Mouse (Mus musculus) intestine, embryonic 15.5 days (tissue): ENCODE measurements around the gene Tssk3. TPM values are rescaled to one million over a fixed set of nuclear protein-coding genes. Genes with fewer than 3 reads are reported as not detected.

Experiments used
- ATAC-seq: fragments of 200-750 bp; cut with Nextera tagmentation; 2 replicates; pipeline ENCODE4 v1.8.0; 2017; ENCODE audit warnings: moderate TSS enrichment, moderate library complexity
- H3K27ac ChIP-seq: fragments of 300-500 bp; sonication (generic); 2 replicates; pipeline ENCODE4 v1.5.1; 2015; ENCODE audit warnings: mild to moderate bottlenecking, inconsistent platforms
- H3K27me3 ChIP-seq: fragments of 300-500 bp; sonication (generic); replicated peaks from 2 replicates; pipeline ENCODE4 v1.6.1; 2015; ENCODE audit warnings: inconsistent platforms
- H3K36me3 ChIP-seq: fragments of 300-500 bp; sonication (generic); 2 replicates; pipeline ENCODE4 v1.6.1; 2015; ENCODE audit warnings: inconsistent platforms
- H3K4me1 ChIP-seq: fragments of 300-500 bp; sonication (generic); replicated peaks from 2 replicates; pipeline ENCODE4 v1.6.1; 2015; ENCODE audit warnings: inconsistent platforms
- H3K4me2 ChIP-seq: fragments of 300-500 bp; sonication (generic); replicated peaks from 2 replicates; pipeline ENCODE4 v1.6.1; 2015; ENCODE audit warnings: mild to moderate bottlenecking, inconsistent platforms
- H3K4me3 ChIP-seq: fragments of 300-500 bp; sonication (generic); replicated peaks from 2 replicates; pipeline ENCODE4 v1.5.1; 2015; ENCODE audit warnings: inconsistent platforms
- H3K9ac ChIP-seq: fragments of 300-500 bp; sonication (generic); 2 replicates; pipeline ENCODE4 v1.6.1; 2015; ENCODE audit warnings: inconsistent platforms
- H3K9me3 ChIP-seq: fragments of 300-500 bp; sonication (generic); 2 replicates; pipeline ENCODE4 v1.6.1; 2016; ENCODE audit warnings: inconsistent platforms
- WGBS: fragments of 180-500 bp; shearing (Covaris S2); methylation state at CpG from one replicate; pipeline ENCODE4 v1.1.7; 2015; 5-methylcytosine and 5-hydroxymethylcytosine counted together
- polyA plus RNA-seq: library from polyadenylated mRNA; unstranded; fragments of >200 nt; fragmentation: Nextera tagmentation; extraction: Ambion mirVana; gene quantifications from 2 replicates; pipeline ENCODE4 v1.2.1, GENCODE M21; 2015

Tssk3 gene
- polyA plus RNA-seq, 1 experiment from 2014 or later = not detected

DNA sequence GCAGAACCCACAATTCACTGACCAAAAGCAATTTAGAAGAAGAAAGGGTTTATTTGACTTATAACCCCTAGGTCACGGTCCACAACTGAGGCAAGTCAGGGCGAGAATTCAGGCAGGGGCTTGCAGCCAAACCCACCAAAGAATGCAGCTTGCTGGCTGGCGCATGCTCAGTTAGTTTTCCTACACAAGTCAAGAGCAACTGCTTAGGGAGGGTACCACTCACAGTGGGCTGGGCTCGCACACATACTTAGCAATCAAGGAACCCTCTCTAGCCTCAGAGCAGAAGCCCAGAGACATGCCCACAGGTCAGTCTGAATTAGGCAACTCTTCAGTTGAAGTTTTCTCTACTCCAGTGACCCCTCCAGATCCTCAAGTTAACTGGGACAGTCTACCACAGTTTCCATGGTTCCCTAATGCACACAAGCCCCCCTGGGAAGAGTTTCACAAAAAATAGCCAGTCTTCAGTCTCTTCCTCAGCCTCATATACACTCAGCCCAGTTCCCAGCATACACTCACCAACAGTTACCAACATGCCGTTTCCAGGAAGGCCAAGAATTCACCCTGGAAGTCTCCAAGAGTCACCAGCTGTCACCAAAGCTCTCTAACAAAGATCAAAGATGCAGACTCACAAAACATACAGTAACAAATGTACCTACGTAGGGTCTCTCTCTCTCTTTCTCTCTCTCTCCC, 20.0 kb upstream of the Tssk3 start:
- WGBS = 64% methylated on average over 6 of the region's 6 CpGs
- no peak overlapping the region for H3K9ac ChIP-seq
- no peak overlapping the region for H3K4me2 ChIP-seq
- H3K4me1 ChIP-seq = peaks cover 33% of the 10 kb centered on the region; the same call in 1 of the 2 replicates
- no peaks in the 10 kb centered on the region for H3K36me3 ChIP-seq
- no peak for ATAC-seq
- no peaks in the 10 kb centered on the region for H3K27me3 ChIP-seq
- no peak overlapping the region for H3K4me3 ChIP-seq
- H3K9me3 ChIP-seq = no peaks in the 10 kb centered on the region
- no peak overlapping the region for H3K27ac ChIP-seq

GRCm38 (mm10) chr4:129509650-129510049, 18.8 kb upstream of the Tssk3 start:
- Histone ChIP-seq H3K4me1 (peaks cover 25% of the 10 kb centered on the region; the same call in 1 of the 2 replicates), H3K27me3 (no peaks in the 10 kb centered on the region), H3K4me2 (no peak overlapping the region), H3K27ac (0 out of 2 replicates have a peak overlapping the region, but pooled peaks have one; percentile 11), H3K36me3 (no peaks in the 10 kb centered on the region), H3K9me3 (no peaks in the 10 kb centered on the region), H3K4me3 (no peak overlapping the region), H3K9ac (no peak overlapping the region)
- 74% methylated on average over 3 of the region's 3 CpGs for WGBS
- no peak for ATAC-seq

GRCm38 (mm10) chr4:129508834-129509600, 18.2 kb upstream of the Tssk3 start:
- no peak overlapping the region for H3K4me3 ChIP-seq
- 0 out of 2 replicates have a peak overlapping the region, but pooled peaks have one; percentile 11 for H3K27ac ChIP-seq
- ATAC-seq = peak; percentile 44
- H3K36me3 ChIP-seq = no peaks in the 10 kb centered on the region
- WGBS = 53% methylated on average over 15 of the region's 15 CpGs
- H3K9me3 ChIP-seq = no peaks in the 10 kb centered on the region
- H3K27me3 ChIP-seq = no peaks in the 10 kb centered on the region
- no peak overlapping the region for H3K4me2 ChIP-seq
- H3K9ac ChIP-seq = no peak overlapping the region
- peaks cover 30% of the 10 kb centered on the region; the same call in 1 of the 2 replicates for H3K4me1 ChIP-seq

GRCm38 (mm10) chr4:129508237-129508515, 17.4 kb upstream of the Tssk3 start:
- 60% methylated on average over 3 of the region's 3 CpGs for WGBS
- Histone ChIP-seq H3K9me3 (no peaks in the 10 kb centered on the region), H3K27me3 (no peaks in the 10 kb centered on the region), H3K4me2 (no peak overlapping the region), H3K9ac (no peak overlapping the region), H3K4me3 (no peak overlapping the region), H3K27ac (no peak overlapping the region), H3K4me1 (peaks cover 33% of the 10 kb centered on the region), H3K36me3 (no peaks in the 10 kb centered on the region)
- no peak for ATAC-seq

- Histone ChIP-seq H3K4me2 (no peak overlapping the region), H3K4me3 (no peak overlapping the region), H3K36me3 (no peaks in the 10 kb centered on the region), H3K27ac (no peak overlapping the region), H3K4me1 (peaks cover 35% of the 10 kb centered on the region), H3K27me3 (no peaks in the 10 kb centered on the region), H3K9me3 (no peaks in the 10 kb centered on the region), H3K9ac (no peak overlapping the region)
- ATAC-seq = no peak
- 59% methylated on average over 9 of the region's 10 CpGs for WGBS
Observed at GRCm38 (mm10) chr4:129507434-129508236, 16.8 kb upstream of the Tssk3 start.

DNA sequence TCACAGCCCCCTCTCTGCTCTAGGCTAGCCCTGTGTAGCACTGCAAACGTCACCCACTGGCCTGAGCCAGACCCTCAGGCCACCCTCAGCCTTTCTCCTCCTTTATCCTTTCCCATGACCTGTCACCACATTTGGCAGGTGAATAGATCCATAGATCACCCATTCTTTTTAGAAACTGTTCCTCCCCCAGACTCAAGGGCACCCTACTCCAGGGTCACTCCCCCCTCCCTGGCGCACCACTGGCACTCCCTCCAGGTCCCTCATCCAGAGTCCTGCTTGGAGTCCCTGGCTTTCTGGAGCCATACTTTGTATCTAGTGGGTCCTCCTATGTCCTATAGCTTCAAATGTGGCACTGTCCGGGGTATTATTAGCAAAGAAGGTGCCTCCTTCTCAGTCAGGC, 14.7 kb upstream of the Tssk3 start:
- no peak overlapping the region for H3K4me2 ChIP-seq
- no peaks in the 10 kb centered on the region for H3K27me3 ChIP-seq
- H3K9me3 ChIP-seq = no peaks in the 10 kb centered on the region
- H3K36me3 ChIP-seq = no peaks in the 10 kb centered on the region
- H3K27ac ChIP-seq = no peak overlapping the region
- ATAC-seq = no peak
- H3K4me1 ChIP-seq = peaks cover 42% of the 10 kb centered on the region
- H3K9ac ChIP-seq = no peak overlapping the region
- WGBS = 90% methylated on average over 3 of the region's 3 CpGs
- H3K4me3 ChIP-seq = no peak overlapping the region

- no peaks in the 10 kb centered on the region for H3K36me3 ChIP-seq
- no peak overlapping the region for H3K9ac ChIP-seq
- H3K9me3 ChIP-seq = no peaks in the 10 kb centered on the region
- H3K4me2 ChIP-seq = peak overlapping the region; percentile 18; the same call in 1 of the 2 replicates
- H3K27me3 ChIP-seq = no peaks in the 10 kb centered on the region
- peak; percentile 24; the same call in 1 of the 2 replicates for ATAC-seq
- peaks cover 35% of the 10 kb centered on the region for H3K4me1 ChIP-seq
- no peak overlapping the region for H3K4me3 ChIP-seq
- 49% methylated on average over 11 of the region's 11 CpGs for WGBS
- peak overlapping the region; percentile 66 for H3K27ac ChIP-seq
Observed at GRCm38 (mm10) chr4:129502901-129503444, 12.2 kb upstream of the Tssk3 start.

DNA sequence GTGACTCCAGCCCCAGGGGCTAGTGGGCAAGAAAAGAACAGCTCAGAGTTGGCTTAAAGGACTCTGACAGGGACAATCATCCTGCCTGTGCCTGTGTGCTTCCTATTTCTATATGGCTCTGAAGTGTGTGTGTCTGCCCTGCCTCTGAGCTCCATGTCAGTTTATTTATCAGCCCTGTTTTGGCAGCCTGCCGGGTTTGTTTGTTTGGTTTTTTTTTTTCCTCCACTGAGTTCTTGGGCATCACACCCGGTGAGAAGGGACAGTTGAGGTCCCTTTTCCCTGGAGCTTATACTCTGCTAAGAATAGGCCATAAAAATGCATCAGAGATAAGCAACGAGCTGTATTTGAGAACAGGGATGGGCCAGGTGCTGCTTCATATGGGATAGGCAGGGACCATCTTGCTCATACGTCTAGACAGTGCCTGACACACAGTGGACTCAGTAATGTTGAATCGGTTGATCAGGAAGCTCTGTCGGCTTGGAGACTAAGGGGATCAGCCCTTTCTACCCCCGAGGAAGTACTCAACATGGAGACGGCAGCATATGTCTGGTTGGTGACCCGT, 11.6 kb upstream of the Tssk3 start:
- no peak overlapping the region for H3K9ac ChIP-seq
- peak; percentile 40 for ATAC-seq
- peaks cover 31% of the 10 kb centered on the region for H3K4me1 ChIP-seq
- peak overlapping the region; percentile 18; the same call in 1 of the 2 replicates for H3K4me2 ChIP-seq
- peak overlapping the region; percentile 66 for H3K27ac ChIP-seq
- H3K4me3 ChIP-seq = no peak overlapping the region
- 45% methylated on average over 9 of the region's 9 CpGs for WGBS
- H3K27me3 ChIP-seq = no peaks in the 10 kb centered on the region
- H3K36me3 ChIP-seq = no peaks in the 10 kb centered on the region
- no peaks in the 10 kb centered on the region for H3K9me3 ChIP-seq

- 1% methylated on average over 49 of the region's 49 CpGs for WGBS
- Histone ChIP-seq H3K27me3 (no peaks in the 10 kb centered on the region), H3K4me2 (peak overlapping the region; percentile 55), H3K9me3 (no peaks in the 10 kb centered on the region), H3K36me3 (no peaks in the 10 kb centered on the region), H3K4me3 (peak overlapping the region; percentile 55), H3K4me1 (peaks cover 36% of the 10 kb centered on the region), H3K9ac (peak overlapping the region; percentile 44), H3K27ac (peak overlapping the region; percentile 76)
- ATAC-seq = peak; percentile 90
Observed at GRCm38 (mm10) chr4:129500607-129501566, 10.1 kb upstream of the Tssk3 start.

DNA sequence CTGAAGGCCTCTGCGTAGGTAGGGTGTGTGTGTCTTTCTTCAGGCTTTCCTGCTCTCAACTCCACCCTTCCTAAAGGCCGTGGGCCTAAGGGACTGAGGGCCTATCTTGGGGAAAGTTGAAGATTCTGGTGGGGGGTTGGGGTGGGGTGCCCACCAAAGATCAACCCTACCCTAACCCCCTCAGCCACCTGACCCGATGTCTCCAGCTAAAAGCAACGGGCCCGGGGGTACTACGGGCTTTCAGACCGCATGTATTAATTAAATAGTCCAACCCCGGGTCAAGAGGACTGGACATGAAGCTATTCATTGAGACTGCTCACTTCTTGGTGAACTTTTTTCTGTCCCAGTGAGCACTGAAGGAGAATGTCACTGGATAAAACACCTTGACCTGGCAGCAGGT, 9.2 kb upstream of the Tssk3 start:
- 0 out of 2 replicates have a peak overlapping the region, but pooled peaks have one; percentile 55 for H3K4me3 ChIP-seq
- WGBS = 84% methylated on average over 8 of the region's 8 CpGs
- no peaks in the 10 kb centered on the region for H3K27me3 ChIP-seq
- H3K36me3 ChIP-seq = no peaks in the 10 kb centered on the region
- peaks cover 36% of the 10 kb centered on the region for H3K4me1 ChIP-seq
- H3K9me3 ChIP-seq = no peaks in the 10 kb centered on the region
- peak overlapping the region; percentile 44 for H3K9ac ChIP-seq
- H3K27ac ChIP-seq = peak overlapping the region; percentile 76
- ATAC-seq = no peak
- peak overlapping the region; percentile 55 for H3K4me2 ChIP-seq

DNA sequence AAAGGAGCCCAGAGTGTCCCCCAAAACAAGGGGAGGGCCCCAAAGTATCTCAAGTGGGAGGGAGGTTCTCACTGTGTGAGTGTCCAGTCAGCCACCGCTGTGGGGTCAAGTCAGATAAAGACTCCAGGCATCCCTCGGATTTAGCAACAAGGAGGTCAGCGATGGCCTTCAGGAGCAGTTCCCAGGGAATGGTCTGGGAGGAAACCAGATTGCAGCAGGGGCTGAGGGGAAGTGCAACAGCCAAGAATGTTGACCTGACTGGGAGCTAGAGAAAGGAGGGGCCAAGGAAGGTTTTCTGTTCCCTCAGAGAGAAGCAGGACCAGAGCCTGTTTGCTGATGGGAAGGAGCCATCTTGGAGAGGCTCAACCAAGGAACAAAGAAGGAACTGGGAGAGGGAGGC, 8.1 kb upstream of the Tssk3 start:
- Histone ChIP-seq H3K27ac (no peak overlapping the region), H3K4me3 (no peak overlapping the region), H3K36me3 (no peaks in the 10 kb centered on the region), H3K4me2 (no peak overlapping the region), H3K27me3 (no peaks in the 10 kb centered on the region), H3K9me3 (no peaks in the 10 kb centered on the region), H3K4me1 (peaks cover 31% of the 10 kb centered on the region), H3K9ac (no peak overlapping the region)
- ATAC-seq = no peak
- 67% methylated on average over 3 of the region's 3 CpGs for WGBS
